Mouse (Mus musculus) cerebellum, adult 11-12 months (tissue): ENCODE data around the gene Trpm2.
"Not testable (repeated sequence)": the region's sequence is repeated elsewhere in the genome, so short reads cannot be mapped to it uniquely, and the experiment has no call there.

Experiments
- DNase-seq: peaks from one replicate; pipeline ENCODE4 v3.0.0; 2022

Gene Trpm2

DNA sequence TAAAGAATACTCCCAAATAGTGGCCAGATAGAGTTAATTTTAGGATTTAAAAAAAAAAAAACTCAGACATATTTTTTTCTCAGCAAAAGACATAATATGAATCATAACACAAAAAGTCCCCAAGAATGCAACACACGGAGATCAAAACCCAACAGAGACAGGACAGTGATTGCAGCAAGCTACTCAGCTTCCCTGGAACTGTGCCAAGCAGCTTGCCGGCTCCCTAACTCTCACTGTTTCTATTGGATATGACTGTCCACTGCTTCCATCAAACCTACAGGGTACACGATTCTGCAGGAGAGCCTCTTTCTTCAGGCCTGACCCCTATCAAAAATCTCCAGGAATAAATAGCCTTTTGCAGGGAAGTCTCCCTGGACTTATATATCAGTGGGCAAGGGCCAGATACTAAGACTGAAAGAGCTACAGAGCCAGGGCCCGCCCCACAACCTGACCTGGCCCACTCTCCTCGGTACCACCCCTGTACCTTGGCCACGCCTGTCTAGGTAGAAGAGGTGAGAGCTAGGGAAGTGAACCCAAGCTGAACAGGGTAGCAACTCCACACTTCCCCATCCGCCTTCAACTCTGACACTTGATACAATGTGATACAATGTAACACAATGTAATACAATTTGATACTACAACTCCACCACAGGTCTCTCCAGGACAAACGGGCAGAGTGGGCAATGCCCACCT, 6.2 kb upstream of the Trpm2 start:
- peak; percentile 37 for DNase-seq

DNA sequence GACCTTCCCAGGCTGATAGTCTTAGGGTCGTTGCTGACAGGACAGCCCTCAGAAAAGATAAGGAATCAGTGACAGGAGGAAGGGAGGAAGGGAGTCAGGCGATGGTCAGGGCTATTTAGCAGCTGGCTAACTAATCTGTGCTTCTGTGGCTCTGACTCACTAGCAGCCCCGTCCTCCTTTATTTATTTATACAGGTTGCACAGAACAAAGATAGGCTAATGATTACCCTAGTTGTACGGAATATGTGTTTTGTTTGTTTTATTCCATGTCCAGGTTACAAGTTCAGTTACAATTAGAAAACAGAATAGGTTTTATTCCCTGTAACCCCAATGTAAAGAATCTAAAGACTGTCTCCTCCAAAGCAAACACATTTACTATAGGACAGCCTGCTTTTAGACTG, 5.3 kb upstream of the Trpm2 start:
- no peak for DNase-seq

DNA sequence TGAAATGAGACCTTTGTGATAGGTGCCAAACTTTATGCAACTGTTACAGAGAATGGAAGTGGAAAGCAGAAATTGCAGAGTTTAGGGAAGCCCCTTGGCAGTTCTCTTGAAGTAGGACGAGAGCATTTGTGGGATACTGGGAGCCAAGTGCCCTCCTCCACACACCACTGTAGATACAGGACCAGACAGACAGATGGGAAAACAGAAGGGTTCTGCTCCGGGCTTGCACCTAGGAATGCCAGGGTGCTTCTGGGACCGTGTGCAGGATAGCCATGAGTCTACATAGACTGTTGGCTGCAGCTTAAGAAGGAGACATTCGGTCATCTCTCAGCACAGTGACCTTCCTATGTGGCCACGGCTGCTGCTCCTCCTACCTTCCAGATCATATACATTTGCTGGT, 4.4 kb upstream of the Trpm2 start:
- peak; percentile 18 for DNase-seq

DNA sequence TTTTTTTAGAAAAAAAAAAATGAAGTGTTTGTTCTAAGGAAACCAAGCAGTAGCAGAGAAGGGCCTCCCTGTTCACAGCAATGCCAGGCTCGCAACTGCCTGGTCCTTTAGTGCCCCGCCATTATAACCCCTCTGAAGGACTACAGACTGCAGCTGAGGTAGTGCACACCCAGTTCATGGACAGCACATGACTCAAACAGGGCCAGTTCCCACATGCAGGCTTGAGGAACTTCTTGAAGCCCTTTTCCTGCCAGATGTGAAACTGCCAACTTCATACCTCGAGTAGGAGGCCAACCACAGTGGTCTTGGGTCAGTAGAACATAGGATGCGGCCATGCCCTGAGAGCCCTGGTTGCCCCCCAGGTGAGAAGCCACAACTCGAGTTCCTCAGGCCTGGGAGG, 4.0 kb upstream of the Trpm2 start:
- no peak for DNase-seq

DNA sequence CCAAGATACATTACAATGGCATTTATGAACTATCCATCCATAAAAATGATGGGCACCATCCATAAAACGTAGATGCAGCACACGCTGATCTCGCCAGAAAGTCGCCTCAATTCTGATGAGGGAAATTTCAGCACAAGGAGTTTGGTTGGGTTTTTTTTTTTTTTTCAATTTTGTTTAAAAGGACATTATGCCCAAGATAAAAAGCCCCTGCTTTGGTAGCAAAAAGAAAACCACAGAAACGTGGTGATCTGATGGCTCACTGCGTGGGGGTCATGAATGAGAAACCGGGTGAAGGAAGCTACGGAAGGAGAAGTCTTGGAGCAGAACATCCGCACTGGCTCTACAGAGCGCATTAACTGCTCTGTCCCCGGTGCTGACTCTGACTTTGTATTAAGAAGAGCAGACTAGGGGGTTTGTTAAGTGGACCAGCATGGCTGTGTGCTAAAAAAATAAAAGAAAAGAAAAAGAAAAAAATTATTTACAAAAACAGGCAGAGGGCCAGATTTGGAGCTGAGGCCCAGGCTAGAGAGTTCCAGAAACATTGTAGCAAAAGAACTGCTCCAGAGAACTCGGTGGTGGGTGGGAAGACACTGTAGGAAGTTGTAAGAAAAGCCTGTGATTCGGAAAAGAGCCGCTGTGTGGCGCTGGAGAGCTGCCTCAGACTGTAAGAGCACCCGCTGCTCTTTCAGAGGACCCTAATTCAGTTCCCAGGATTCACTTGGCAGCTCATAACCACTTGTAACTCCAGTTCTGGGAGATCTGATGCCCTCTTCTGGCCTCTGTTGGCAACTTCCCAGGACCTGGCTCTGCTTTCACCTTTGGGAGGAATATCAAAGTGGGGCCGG, 1.6 kb upstream of the Trpm2 start:
- DNase-seq: no peak

DNA sequence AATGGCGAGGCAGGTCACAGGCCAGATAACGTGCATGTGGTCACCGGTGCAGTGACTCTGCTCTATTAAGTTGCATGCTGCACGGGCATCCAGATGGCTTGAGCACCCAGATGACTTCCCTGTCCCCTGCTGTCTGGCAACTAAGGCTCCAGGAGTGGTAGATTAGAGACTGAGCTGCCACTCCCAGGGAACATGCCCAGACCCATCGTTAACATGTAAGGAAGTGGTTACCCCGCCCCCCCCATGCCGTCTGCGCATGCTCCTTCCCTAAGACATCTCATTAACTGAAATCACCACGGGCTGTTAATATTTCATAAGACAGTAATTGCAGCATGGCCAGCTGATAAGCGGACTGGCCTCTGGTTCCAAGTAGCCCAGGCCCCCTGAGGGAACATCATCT, 828 bp upstream of the Trpm2 start:
- no peak for DNase-seq

DNA sequence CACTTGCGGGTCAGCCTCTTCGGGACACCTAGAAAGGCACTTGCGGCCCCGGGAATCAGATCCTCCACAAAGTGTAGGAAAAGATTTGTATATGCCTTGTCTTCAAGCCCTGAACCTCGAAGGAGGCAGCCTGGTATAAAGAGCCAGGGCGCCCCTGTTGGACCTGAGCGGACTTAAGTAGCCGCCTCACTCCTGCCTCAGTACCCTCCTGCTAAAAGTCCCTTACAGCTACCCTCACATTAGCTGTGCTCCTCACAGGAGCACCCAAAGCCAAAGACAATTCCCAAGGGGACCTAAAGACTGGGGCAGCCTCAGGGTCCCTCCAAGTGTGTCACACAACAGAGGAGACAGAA, 414 bp downstream of the Trpm2 start:
- DNase-seq: no peak

DNA sequence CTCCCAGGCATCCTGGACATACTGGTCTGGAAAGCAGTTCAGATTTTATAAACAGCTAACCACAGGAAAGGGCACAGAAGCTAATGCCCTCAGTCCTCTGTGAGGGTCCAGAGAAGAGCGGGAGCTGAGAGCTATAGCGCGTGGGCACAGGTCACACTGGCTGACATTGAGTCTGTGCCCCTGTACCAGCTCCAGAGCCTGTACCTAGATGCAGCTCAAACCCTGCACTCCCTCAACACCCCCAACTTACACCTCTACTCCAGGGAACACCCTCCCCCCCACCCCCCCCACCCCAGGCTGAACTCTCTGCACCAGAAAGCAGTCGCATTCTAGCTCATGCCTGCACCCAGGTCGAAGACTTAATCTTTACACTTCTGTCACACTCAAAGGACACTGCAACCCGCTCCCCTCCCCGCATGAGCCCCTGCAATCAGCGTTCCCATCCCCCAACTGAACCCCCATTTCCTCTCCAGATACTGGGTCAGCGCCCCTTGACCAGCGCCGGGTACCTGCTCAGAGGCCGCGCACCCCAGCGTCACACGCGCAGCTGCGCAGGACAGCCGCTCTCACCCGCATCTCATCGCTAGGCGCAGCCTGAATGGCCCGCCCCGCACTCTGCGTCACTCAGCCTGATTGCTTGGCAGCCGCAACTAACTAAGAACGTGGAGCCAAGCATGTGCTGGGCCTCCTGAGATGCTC, 940 bp downstream of the Trpm2 start:
- peak; percentile 82 for DNase-seq

DNA sequence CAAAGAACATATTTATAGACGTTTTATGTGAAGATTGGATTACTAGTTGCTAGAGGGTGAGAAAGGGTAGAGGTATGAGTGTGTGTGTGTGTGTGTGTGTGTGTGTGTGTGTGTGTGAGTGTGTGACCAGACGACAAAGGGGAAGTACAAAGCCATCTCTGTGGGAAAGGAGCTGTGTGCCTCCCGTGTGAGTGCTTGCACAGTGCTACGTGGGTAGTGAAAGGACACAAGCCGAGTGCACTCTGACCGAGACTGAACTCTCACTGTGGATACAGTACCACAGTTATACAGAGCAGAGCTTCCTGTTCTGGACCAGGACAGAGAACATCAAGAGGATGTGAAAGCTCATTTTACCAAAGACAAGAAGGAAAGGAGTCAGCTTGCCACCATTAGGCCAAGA, 6.4 kb downstream of the Trpm2 start:
- DNase-seq: no peak

DNA sequence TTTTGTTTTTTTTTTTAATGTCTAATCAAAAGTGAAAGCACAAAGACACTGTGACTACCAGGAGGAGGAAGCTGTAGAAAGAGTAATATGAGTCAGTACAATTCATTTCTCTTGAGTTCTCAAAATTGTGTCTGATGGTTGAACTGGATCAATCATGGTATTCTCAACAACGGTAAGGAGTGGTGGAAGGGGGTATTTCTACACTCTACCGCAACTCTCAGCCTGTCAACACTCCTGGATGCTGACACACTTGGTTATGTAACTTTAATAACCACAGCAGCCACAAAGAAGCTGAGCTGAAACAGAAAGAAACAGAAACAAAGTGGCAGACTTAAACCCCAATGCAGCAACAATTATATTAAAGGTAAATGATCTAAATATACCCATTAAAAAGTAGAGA, 7.6 kb downstream of the Trpm2 start:
- DNase-seq: no peak

DNA sequence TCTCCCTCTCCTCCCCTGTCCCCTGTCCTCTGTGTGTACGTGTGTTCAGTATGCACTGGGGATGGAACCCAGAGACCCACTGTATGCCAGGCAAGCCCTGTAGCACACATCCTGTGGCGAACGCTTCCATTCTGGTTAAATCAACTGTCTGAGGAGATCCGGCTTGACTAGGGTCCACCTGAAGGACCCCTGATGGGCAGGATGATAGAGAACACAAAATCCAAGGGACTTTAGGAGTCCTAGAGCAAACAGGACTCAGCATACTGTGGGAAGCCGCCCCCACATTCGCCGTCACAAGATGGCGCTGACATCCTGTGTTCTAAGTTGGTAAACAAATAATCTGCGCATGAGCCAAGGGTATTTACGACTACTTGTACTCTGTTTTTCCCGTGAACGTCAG, 19.9 kb downstream of the Trpm2 start:
- not testable (repeated sequence) for DNase-seq

DNA sequence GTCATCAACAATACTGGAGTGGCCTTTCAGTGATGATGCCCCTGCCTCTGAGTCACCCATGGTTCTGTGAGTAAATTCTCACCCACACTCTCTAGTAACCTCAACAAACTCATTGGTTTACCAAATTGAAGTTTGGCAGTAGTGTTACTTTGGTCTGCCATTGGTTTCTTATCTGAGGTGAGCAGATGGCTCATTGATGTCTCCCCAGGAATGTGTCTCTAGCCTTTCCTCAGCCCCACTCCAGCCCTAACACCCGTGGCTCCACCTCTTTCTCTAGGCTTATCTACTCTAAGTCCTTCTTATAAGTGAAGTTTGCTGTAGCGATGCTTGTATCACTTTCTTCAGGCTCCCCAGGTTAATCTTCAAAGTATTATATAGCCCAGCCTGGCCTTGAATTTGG, 30.7 kb downstream of the Trpm2 start:
- no peak for DNase-seq

DNA sequence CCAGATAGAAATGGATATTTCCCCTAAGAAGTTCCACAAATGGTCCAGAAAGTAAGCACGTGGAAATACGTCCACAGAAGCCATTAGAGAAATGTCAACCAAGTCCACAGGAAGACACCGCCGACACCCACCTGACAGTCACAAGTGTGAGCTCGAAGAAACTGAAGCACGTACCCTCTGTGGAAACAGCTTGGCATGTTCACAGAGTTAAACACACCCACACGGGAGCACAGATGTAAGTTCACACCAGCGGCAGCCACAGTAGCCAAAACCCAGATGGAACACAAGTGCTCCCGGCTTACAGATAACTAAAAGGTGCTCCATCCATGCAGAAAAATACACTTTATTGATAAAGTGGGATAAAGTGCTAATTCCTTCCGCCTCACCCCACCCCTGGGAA, 43.0 kb downstream of the Trpm2 start:
- no peak for DNase-seq

DNA sequence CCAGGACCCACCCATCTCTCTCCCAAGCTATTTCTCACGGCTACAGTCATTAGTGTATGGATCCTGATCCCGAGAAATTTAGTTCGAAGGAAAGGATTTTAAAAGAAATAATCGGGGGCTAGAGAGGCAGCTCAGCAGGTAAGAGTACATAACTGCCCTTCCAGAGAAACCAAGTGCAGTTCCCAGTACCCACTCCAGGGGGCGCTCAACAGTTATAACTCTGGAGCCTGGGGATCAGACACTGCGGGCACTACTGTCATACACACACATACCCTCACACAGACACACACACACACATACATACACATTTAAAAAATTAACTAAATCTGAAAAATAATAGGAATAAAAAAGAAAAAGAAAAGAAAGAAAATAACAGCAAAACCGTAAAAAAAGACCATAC, 44.2 kb downstream of the Trpm2 start:
- peak; percentile 29 for DNase-seq

DNA sequence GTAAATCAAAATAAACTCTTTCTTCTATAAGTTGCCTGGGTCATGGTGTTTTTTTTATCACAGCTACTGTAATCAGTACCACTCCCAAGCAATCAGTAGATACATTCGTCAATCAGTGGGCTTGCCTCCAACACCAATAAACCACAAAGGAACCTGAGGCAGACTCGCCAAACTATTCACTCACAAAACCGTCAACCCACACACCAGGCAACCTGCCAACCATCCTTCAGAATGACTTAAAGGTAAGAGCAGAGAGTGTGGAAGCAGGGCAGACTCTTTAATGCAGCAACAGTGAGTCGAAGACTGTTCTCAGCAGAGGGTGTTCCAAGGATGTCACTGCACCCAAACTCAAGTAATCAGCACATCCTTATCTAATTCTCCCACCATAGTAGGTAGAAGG, 47.7 kb downstream of the Trpm2 start:
- DNase-seq: no peak

DNA sequence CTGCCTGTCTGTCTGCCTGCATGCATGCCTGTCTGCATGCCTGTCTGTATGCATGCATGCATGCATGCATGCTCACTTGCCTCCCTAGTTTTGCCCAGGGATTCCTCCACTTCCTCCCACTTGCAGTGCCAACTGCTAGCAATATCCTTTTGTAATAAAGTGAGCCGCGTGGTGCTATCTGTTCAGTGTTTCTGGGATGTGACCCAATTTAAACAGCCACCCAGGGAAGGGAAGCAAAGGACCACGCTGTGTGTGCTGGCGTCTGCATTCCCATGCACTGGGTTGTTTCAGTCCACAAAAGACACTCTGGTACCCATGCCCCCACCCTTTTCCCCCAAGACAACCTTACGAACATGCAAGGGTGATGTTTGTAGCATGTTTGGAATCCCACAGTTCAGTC, 49.4 kb downstream of the Trpm2 start:
- DNase-seq: no peak

DNA sequence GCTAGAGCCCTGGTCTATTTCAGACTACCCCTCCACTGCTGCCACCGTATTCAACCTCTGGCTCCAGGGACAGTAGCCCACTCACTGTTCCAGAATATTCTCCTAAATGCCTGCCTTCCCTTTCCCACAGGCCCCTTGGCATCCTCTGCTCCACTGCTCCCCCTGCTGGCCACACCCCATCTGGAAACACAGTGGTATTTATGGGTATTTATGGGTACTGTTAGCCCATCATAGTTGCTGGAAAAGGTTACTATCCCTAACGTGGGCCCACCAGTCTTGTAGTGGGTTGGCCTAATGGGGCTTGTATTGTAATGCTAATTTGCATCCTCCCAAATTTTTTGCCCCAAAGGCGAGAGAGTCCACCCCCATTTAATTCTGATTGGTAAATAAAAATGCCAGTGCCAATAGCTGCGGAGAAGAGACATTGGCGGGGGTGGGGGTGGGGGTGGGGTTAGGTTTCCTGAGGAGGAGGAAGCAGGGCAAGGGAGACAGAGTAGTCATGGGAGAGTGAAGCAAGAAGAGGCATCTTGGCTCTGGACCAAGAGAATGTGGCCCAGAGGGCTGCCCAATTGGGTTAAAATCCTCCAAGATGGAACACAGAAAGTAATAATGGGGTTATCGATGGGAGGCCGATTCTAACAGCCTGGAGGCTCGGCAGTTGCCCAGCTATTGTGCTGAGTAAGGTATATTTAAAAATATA, 53.6 kb downstream of the Trpm2 start:
- peak; percentile 26 for DNase-seq

DNA sequence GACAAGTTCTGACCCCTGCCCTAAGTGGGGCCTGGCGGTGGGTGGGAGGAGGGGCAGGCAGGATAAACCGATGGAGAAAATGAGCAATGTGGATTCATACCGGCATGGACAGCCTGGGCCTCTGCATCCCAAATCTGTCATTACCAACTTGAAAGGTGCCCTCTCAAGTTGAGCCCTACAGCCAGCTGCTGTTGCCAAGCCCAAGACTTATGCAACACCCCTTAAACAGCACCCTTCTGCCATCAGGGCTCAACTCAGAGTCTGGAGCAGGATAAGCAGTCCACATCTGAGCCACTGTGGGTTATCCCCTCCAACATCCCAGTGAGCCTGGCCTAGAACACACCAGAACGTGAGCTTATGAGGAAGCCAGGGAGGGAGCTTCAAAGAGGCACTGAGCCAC, 57.1 kb downstream of the Trpm2 start:
- DNase-seq: no peak

DNA sequence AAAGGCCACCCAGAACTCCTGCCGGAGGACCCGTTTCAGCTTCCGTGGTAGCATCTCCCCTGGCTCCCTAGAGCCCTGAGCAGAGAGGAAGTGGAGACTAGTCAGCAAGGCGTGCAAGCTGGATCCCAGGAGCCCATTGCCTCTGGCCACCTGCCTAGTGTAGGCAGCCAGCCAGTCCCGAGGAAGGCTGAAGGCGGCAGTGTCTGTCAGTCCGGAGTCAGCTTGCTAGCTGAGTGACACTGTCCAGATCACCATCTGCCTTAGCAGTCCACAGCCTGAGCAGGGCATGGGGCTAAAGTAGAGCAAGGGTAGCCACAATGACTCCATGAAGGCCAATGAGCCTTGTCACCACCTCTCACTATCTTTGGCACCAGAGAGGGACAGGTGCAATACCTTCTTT, 57.8 kb downstream of the Trpm2 start:
- DNase-seq: no peak

DNA sequence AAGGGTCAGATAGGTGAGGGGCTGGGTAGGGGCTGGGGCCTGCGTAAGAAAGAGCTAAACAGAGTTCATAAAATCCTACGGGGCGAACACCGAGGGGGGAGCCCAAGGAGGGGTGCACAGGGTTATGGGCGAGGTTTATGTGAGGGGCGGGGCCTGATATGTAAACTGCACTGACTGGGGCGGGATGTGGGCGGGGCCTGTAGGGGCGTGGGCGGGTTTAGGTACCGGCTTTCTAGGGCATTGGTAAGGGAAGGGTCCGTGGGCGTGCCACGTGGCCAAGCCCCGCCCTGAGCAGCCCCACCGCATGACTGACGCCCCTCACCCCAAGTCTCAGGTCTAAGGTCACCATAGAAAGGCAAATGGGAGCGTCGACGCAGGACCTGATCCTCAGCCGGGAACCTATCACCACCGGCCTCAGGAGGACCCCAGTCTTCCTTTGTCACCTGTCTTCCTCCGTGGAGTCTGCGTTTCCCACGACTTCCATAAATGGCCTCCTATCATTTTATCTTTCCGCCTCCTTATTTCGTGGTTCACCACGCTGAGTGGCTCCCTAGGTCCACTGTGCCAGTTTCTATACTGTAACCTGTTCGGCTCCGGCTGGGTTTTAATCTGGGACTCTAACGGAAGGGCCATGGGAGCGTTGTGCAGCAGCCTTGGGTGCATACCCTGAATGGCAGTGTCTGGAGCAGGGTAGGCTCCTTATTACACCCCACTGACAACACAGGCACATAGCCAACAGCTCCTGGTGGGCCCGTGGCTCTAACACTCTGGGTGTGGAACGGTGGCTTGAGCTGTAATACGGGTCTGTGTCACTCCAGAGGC, 67.3 kb downstream of the Trpm2 start:
- DNase-seq: peak; percentile 50

DNA sequence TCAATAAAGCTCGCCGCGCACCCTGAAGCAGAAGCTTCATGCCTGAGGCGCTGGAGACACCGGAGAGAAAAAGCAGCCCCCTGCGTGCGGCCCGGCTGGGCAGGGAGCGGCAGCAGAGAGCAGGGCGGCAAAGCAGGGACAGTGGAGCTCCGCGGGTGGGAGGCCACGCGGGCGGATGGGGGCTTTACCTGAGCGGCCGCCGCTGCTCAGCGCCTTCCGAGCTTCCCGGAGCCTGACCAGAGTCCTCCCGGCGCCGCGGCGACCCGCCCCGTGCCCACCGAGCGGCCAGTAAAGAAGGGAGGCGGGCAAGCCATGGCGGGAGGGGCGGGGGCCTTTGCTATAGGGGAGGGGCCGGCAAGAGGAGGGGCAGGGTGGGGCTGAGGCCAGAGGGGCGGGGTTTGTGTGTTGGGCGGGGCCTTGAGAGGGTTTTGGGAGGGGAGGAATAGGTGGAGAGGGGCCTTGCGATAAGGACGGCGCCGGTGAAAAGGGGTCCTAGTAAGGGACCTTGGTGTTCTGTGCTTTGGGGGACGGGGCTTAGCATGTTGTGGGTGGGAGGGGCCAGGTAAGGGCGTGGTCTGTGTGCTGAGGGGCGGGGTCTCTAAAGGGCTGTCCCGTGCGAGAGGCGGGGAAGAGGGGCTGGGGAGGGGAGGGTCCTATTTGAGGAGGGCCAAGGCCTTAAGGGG, 68.0 kb downstream of the Trpm2 start, which contains the start of gene Lrrc3:
Gene Lrrc3, minus strand, starts transcription at position 326 of the 683 bp plus-strand sequence.
- peak; percentile 32 for DNase-seq

DNA sequence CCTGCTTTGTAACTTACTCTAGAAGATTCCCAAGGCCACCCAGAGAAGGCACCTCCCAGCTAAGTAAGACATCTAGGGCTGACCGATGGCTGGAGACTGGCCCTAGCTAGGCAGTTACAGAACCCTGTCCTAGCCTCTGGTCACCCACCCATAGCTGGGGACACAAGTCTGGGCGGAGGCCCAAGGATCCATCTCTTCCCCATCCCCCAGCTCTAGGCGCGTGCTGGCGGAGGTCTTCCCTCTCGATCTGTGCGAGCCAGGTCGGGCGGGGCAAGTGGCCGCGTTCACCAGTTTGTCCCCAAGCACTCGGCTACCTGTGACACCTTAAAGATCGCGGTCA, 68.5 kb downstream of the Trpm2 start:
- DNase-seq: peak; percentile 32
